In the genomic region with DNA sequence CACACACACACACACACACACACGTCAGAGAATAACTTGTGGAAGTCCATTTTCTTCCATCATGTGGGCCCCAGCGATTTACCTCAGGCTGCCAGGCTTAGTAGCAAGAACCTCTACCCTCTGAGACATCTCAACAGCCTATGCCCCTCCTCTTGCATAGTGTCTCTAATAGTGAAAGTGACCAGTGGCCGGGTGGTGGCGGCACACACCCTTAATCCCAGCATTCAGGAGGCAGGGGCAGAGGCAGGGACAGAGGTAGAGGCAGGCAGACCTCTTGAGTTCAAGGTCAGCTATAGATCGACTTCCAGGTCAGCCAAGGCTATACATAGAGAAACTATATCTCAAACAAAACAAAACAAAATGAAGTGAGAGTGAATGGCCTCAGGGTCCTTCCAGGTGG, we compare ENCODE assay signal across 13 mouse cellular contexts. TPM values are rescaled to one million over a fixed set of nuclear protein-coding genes. Genes with fewer than 3 reads are reported as not detected.
DNase-seq lines count a peak whose midpoint lies in the region; ATAC-seq and TF ChIP-seq lines count a peak whose summit lies in the region.
"Had no signal": no experiment of that assay in that cellular context is flagged by ENCODE, and none has a peak within 500 bp of the region (broad histone marks: within the 10 kb centered on the region; RNA-seq: fewer than 3 reads in every experiment).

No protein-coding gene starts in this region.

- peak overlapping the region; percentile 78 for H3K27ac ChIP-seq in heart, embryonic 12.5 days (ENCODE audit: poor library complexity, severe bottlenecking)
- no peak overlapping the region for H3K27ac ChIP-seq in embryonic fibroblast, embryonic 13.5 days (ENCODE audit: insufficient read depth, low read length)
- H3K27ac ChIP-seq: lung, embryonic 15.5 days; midbrain, embryonic 10.5 days had no signal

- no peak for DNase-seq in heart, postnatal 14 days
- no peak for DNase-seq in testis, postnatal 10 days (ENCODE audit: low spot score)
- DNase-seq in thymus, postnatal 36 days = no peak
- DNase-seq: cerebellum, postnatal 36 days; layer of hippocampus, postnatal 36 days; thymus, adult 2 months had no signal

- H3K36me3 ChIP-seq in heart, embryonic 12.5 days = no peaks in the 10 kb centered on the region
- no peaks in the 10 kb centered on the region for H3K36me3 ChIP-seq in megakaryocyte, embryonic 14.5 days (replicated peaks; ENCODE audit: low read length)
- H3K36me3 ChIP-seq: lung, embryonic 15.5 days; midbrain, embryonic 10.5 days had no signal

- TF ChIP-seq CTCF in embryonic fibroblast, embryonic 13.5 days (IDR thresholded peaks at IDR 0.05; ENCODE audit: borderline replicate concordance, insufficient read depth, low read length) = peak; percentile 23; the same call in 1 of the 2 replicates

- ATAC-seq in heart, embryonic 12.5 days (ENCODE audit: insufficient number of reproducible peaks, low FRiP score) = no peak
- no peak for ATAC-seq in megakaryocyte, adult 5-6 weeks (ENCODE audit: poor library complexity, severe bottlenecking)

- 27% methylated on average over 5 of the region's 5 CpGs for WGBS in heart, embryonic 12.5 days

- TF ChIP-seq POLR2A in embryonic fibroblast, embryonic 13.5 days (IDR thresholded peaks at IDR 0.05; ENCODE audit: low read depth, low read length) = no peak

- H3K9me3 ChIP-seq in heart, embryonic 12.5 days (replicated peaks) = no peaks in the 10 kb centered on the region
- H3K9me3 ChIP-seq in megakaryocyte, embryonic 14.5 days = no peaks in the 10 kb centered on the region
- H3K9me3 ChIP-seq: lung, embryonic 15.5 days; midbrain, embryonic 10.5 days had no signal

- H3K4me3 ChIP-seq in heart, embryonic 12.5 days = no peak overlapping the region
- peak overlapping the region; percentile 62 for H3K4me3 ChIP-seq in megakaryocyte, embryonic 14.5 days (replicated peaks)
- no peak overlapping the region for H3K4me3 ChIP-seq in embryonic fibroblast, embryonic 13.5 days (ENCODE audit: insufficient read depth, low read length)
- H3K4me3 ChIP-seq: lung, embryonic 15.5 days; midbrain, embryonic 10.5 days; myocyte had no signal

- no peak overlapping the region for H3K4me2 ChIP-seq in heart, embryonic 12.5 days
- H3K4me2 ChIP-seq: lung, embryonic 15.5 days had no signal

- H3K9ac ChIP-seq in heart, embryonic 12.5 days = no peak overlapping the region
- H3K9ac ChIP-seq: lung, embryonic 15.5 days had no signal

- no peaks in the 10 kb centered on the region for H3K27me3 ChIP-seq in heart, embryonic 12.5 days (replicated peaks)
- no peaks in the 10 kb centered on the region for H3K27me3 ChIP-seq in megakaryocyte, embryonic 14.5 days (replicated peaks)
- H3K27me3 ChIP-seq: lung, embryonic 15.5 days had no signal

- H3K4me1 ChIP-seq in heart, embryonic 12.5 days (replicated peaks) = peaks cover 50% of the 10 kb centered on the region
- H3K4me1 ChIP-seq in megakaryocyte, embryonic 14.5 days = peaks cover 95% of the 10 kb centered on the region
- H3K4me1 ChIP-seq in embryonic fibroblast, embryonic 13.5 days (ENCODE audit: control insufficient read depth, insufficient read depth, low read length) = no peaks in the 10 kb centered on the region

- intact Hi-C loops in heart, postnatal 14 days (cut with DNase I) = loop anchor here (5.0 kb wide), 1 partner anchor 283 kb away; no protein-coding TSS in a partner anchor

RNA-seq across cellular contexts. Expression of a gene that starts 56.0 kb away (rescaled TPM):
- 8.0 and 9.2 TPM in 2 replicates for polyA plus RNA-seq in heart, embryonic 12.5 days (2016; fragmentation: Nextera tagmentation; extraction: Ambion mirVana)
- total RNA-seq in heart, postnatal 14 days (2021) = 1 to 10 TPM; 8.7 to 9.8 TPM
- polyA plus RNA-seq in megakaryocyte, embryonic 14.5 days (2012; ENCODE audit: insufficient read depth, low replicate concordance) = 11.6 and 15.8 TPM in 2 replicates
- total RNA-seq in megakaryocyte, adult 5-6 weeks (2015) = 3.0 and 3.3 TPM in 2 replicates
- total RNA-seq in megakaryocyte, adult 5-6 weeks (2017) = 1.8 and 2.6 TPM in 2 replicates
- 8.9 and 9.5 TPM in 2 replicates for polyA plus RNA-seq in embryonic fibroblast, embryonic 13.5 days (2011; ENCODE audit: insufficient read length, low read depth, missing spikeins)
